Mouse (Mus musculus) hindbrain, embryonic 12.5 days (tissue): ENCODE data around the gene Serpina3m. TPM values are rescaled to one million over a fixed set of nuclear protein-coding genes. Genes with fewer than 3 reads are reported as not detected.
"Not testable (repeated sequence)": the region's sequence is repeated elsewhere in the genome, so short reads cannot be mapped to it uniquely, and the experiment has no call there.

ENCODE experiments used
- ATAC-seq: fragments of 200-750 bp; cut with Nextera tagmentation; 2 replicates; pipeline ENCODE4 v1.8.0; 2017; ENCODE audit warnings: moderate TSS enrichment; ENCODE audit not compliant: low FRiP score
- H3K27ac ChIP-seq: fragments of 300-500 bp; sonication (generic); 2 replicates; pipeline ENCODE4 v1.5.1; 2016; ENCODE audit warnings: mild to moderate bottlenecking
- H3K27me3 ChIP-seq: fragments of 300-500 bp; sonication (generic); 2 replicates; pipeline ENCODE4 v1.6.1; 2016; ENCODE audit warnings: mild to moderate bottlenecking
- H3K36me3 ChIP-seq: fragments of 300-500 bp; sonication (generic); 2 replicates; pipeline ENCODE4 v1.6.1; 2016; ENCODE audit warnings: mild to moderate bottlenecking
- H3K4me1 ChIP-seq: fragments of 300-500 bp; sonication (generic); 2 replicates; pipeline ENCODE4 v1.6.1; 2016
- H3K4me2 ChIP-seq: fragments of 300-500 bp; sonication (generic); replicated peaks from 2 replicates; pipeline ENCODE4 v1.6.1; 2016; ENCODE audit warnings: mild to moderate bottlenecking
- H3K4me3 ChIP-seq: fragments of 300-500 bp; sonication (generic); 2 replicates; pipeline ENCODE4 v1.5.1; 2016; ENCODE audit warnings: mild to moderate bottlenecking
- H3K9ac ChIP-seq: fragments of 300-500 bp; sonication (generic); 2 replicates; pipeline ENCODE4 v1.6.1; 2016; ENCODE audit warnings: mild to moderate bottlenecking, moderate library complexity
- H3K9me3 ChIP-seq: fragments of 300-500 bp; sonication (generic); replicated peaks from 2 replicates; pipeline ENCODE4 v1.6.1; 2016; ENCODE audit warnings: mild to moderate bottlenecking
- WGBS: fragments of 180-500 bp; shearing (Covaris S2); methylation state at CpG from one replicate; pipeline ENCODE4 v1.1.7; 2016; 5-methylcytosine and 5-hydroxymethylcytosine counted together
- polyA plus RNA-seq: library from polyadenylated mRNA; unstranded; fragments of >200 nt; fragmentation: Nextera tagmentation; extraction: Ambion mirVana; gene quantifications from 2 replicates; pipeline ENCODE4 v1.2.1, GENCODE M21; 2016

Serpina3m gene
- polyA plus RNA-seq, 1 experiment from 2014 or later: not detected

DNA sequence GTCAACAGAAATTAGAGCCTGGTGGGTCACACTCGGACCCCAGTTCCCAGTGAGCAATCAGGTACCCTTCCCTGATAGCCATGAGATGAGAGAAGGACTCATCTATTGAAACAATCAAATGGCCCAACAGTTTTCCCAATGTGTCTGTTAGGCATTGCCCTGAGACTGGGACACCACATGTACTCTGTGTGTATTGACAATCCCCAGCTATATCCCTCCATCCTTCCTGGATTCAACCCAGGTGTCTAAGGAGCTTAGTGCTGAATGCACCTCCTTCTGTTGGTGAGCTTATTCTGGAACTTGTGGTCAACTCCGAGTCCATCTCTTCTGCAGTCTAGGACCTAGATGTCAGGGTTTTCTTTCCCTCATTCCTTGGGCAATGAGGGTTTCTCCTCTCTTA lies 8.8 kb downstream of the Serpina3m start:
- Histone ChIP-seq H3K4me3 (no peak overlapping the region), H3K27me3 (no peaks in the 10 kb centered on the region), H3K36me3 (no peaks in the 10 kb centered on the region), H3K27ac (no peak overlapping the region), H3K9ac (no peak overlapping the region), H3K4me1 (no peaks in the 10 kb centered on the region), H3K9me3 (no peaks in the 10 kb centered on the region), H3K4me2 (no peak overlapping the region)
- no peak for ATAC-seq
- 83% methylated on average over 2 of the region's 2 CpGs for WGBS

DNA sequence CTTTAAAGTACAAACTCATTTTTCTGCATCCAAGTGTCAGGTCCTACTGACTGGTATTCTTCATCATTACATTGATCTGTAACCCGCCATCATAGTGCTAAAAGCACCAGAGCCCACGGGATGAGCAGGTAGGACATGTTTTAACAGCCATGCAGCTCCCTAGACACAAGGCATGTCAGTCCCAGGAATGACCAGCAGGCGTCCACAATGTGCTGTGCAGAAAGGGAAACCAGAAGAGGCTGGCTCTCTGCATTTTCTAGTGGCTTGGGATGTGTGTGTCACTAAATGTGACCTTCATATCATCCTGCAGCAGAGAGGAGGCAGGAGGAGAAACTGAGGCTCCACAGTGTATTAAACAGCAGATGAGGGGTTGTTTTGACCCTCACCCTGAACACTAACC lies 13.5 kb downstream of the Serpina3m start:
- not testable (repeated sequence) for H3K9me3 ChIP-seq, ATAC-seq, H3K4me2 ChIP-seq, H3K4me3 ChIP-seq, H3K27me3 ChIP-seq, H3K4me1 ChIP-seq, H3K27ac ChIP-seq, H3K36me3 ChIP-seq, H3K9ac ChIP-seq
- WGBS: 40% methylated on average over 3 of the region's 3 CpGs

DNA sequence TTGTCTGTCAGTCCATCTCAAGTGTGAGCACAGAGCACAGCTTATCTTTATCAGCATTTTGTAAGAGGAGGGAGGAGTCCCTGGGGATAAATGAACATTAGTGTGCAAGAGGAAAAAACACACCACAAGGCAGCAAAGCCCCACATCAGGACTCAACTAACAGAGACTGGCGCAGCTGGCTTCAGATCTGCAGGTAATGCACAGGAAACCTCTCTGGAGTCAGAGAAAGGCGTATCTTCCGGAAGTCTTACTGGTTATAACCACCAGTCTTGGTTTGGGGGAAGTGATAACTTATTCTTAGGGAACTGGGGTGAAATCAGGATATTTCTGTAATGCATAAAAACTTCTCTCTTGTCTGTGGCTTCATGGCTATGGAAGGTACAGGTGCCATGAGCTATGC lies 17.7 kb downstream of the Serpina3m start:
- Histone ChIP-seq H3K9me3 (no peaks in the 10 kb centered on the region), H3K4me2 (no peak overlapping the region), H3K4me3 (no peak overlapping the region), H3K4me1 (no peaks in the 10 kb centered on the region), H3K27ac (no peak overlapping the region), H3K36me3 (no peaks in the 10 kb centered on the region), H3K9ac (no peak overlapping the region), H3K27me3 (no peaks in the 10 kb centered on the region)
- 86% methylated on average over 3 of the region's 3 CpGs for WGBS
- no peak for ATAC-seq

DNA sequence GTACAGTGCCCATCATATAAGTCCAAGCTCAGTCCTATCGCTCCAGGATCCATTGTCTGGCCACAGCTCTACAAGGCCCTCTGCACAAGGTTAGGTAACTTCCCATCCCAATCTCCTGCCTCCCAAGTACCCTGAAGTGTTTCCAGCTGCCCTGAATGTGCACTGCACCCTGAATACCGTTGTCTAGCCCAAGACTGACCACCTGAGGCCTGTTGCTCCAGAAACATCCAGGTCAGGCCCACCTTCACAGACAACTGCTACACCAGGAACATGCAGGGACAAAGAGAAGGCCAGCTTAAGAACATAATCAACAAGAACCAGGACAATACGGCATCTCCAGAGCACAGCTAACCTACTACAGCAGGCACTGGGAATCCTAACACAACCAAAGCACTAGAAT lies 31.7 kb downstream of the Serpina3m start:
- no peak overlapping the region for H3K9ac ChIP-seq
- H3K36me3 ChIP-seq: no peaks in the 10 kb centered on the region
- no peak for ATAC-seq
- no peak overlapping the region for H3K4me2 ChIP-seq
- no peak overlapping the region for H3K27ac ChIP-seq
- 85% methylated on average over 3 of the region's 3 CpGs for WGBS
- H3K4me3 ChIP-seq: no peak overlapping the region
- H3K27me3 ChIP-seq: no peaks in the 10 kb centered on the region
- no peaks in the 10 kb centered on the region for H3K4me1 ChIP-seq
- no peaks in the 10 kb centered on the region for H3K9me3 ChIP-seq

DNA sequence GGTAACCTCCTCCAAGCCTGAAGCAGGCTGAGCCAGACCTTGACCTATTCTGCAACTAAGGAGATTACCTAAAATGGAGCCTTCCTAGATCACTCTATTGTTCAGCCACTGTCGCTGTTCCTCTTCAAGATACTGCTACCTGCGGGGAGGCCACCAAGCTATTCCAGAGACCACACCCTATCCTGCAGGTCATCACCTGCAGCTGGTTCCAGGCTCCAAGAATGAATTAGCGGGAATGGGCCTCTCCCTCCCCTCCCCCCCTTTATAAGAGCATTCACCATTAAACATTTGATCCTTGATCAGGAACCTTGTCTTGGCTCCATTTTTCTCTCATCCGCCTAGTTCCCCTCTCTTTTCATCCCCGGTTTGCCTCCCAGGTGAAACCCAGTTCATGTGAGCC lies 38.9 kb downstream of the Serpina3m start:
- not testable (repeated sequence) for H3K4me2 ChIP-seq, ATAC-seq, H3K4me3 ChIP-seq, H3K4me1 ChIP-seq, H3K36me3 ChIP-seq, H3K27ac ChIP-seq, H3K9me3 ChIP-seq, H3K9ac ChIP-seq, H3K27me3 ChIP-seq
- 69% methylated on average over 5 of the region's 5 CpGs for whole genome bisulfite sequencing

DNA sequence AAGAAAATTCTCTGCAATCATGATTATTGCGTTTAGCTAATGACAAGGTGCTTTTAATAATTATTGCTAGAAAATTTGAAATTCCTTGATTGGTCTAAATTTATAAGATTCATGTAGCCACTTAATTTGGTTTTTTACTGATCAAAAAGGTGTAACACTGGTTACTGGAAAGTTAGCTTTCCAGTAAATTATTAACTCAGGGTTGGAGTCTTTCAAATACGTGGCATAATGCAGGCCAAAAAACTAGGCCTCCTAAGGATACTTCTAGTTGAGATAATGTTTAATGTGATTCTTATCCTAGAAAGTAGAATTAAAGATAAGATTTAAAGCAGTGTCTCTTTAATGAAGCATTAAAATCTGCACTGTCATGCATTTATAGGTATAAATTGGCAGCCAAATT lies 40.1 kb downstream of the Serpina3m start:
- not testable (repeated sequence) for H3K36me3 ChIP-seq, H3K4me2 ChIP-seq, H3K27ac ChIP-seq, H3K4me1 ChIP-seq, H3K4me3 ChIP-seq, H3K27me3 ChIP-seq, H3K9me3 ChIP-seq, H3K9ac ChIP-seq, ATAC-seq
- WGBS: 74% methylated on average over 2 of the region's 2 CpGs

DNA sequence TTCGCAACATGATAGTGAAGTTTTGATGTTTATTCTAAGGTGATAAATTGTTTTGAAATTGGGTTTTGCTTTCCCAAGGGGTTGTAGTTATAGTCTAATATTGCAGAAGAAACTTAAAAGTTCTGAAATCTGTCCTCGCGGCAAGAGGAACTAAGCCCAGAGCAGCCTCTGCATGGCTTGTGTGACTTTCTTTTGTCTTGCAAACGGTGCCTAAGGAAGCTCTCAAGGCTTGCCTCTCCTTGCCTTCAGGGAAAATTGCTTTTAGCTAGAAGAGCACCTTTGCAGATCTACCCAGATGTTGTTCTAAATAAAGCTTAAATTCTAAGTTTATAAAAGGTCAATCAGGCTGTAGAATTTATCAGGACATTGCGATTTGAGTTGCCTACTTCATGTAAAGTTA lies 40.5 kb downstream of the Serpina3m start:
- H3K27me3 ChIP-seq, ATAC-seq, H3K4me1 ChIP-seq, H3K36me3 ChIP-seq, H3K27ac ChIP-seq, H3K4me3 ChIP-seq, H3K4me2 ChIP-seq, H3K9me3 ChIP-seq, H3K9ac ChIP-seq: not testable (repeated sequence)
- WGBS: 49% methylated on average over 5 of the region's 5 CpGs

DNA sequence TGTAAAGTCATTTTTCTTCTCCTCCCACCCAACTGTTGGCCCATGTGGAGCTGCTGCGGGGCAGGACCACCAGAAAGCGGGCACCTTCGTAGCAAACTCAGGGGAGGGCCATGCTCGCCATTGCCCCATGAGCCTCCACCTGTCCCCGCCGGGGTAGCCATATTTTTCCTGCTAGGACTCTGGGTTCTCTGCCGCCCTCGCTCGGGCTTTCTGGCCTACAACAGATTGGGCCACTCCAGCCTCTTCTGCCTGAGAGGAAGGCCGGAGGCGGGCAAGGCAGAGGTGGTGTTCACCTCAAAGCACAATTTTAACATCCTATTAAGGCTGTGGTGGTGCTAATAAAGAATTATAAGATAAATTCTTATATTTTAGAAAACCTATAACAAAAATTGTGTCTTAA lies 41.6 kb downstream of the Serpina3m start:
- H3K4me1 ChIP-seq: no peaks in the 10 kb centered on the region
- no peak for ATAC-seq
- WGBS: 97% methylated on average over 11 of the region's 11 CpGs
- no peak overlapping the region for H3K4me3 ChIP-seq
- H3K27ac ChIP-seq: no peak overlapping the region
- H3K36me3 ChIP-seq: no peaks in the 10 kb centered on the region
- no peak overlapping the region for H3K4me2 ChIP-seq
- H3K9me3 ChIP-seq: 0 out of 2 replicates have a peak, but pooled peaks cover 6% of the 10 kb centered on the region
- H3K27me3 ChIP-seq: no peaks in the 10 kb centered on the region
- H3K9ac ChIP-seq: no peak overlapping the region

DNA sequence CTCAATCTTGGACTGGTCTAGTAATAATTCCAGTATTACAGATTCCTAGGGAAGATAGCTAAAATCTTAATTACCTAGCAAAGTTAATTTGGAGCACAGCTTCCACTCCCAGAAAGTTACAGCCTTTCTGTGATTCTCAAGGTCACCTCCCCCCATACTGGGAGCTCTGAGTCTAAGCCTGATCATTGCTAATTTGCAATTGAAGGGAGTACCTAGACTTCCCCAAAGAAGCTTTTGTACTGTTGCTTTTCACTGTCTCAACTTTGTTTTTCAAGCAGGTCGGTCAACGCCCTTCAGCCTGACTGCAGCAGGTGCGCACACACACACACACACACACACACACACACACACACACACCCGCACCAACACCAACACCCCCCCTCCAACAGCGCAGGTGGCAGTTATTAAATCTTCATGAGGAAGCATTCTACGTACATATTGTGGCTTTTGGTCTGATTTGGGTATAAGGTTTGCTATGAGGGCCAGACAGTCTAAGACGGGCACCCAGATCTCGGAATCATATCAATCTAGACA lies 42.9 kb downstream of the Serpina3m start:
- not testable (repeated sequence) for H3K27me3 ChIP-seq, ATAC-seq, H3K4me3 ChIP-seq, H3K4me1 ChIP-seq, H3K9me3 ChIP-seq, H3K36me3 ChIP-seq, H3K4me2 ChIP-seq, H3K9ac ChIP-seq, H3K27ac ChIP-seq
- 88% methylated on average over 8 of the region's 8 CpGs for WGBS

DNA sequence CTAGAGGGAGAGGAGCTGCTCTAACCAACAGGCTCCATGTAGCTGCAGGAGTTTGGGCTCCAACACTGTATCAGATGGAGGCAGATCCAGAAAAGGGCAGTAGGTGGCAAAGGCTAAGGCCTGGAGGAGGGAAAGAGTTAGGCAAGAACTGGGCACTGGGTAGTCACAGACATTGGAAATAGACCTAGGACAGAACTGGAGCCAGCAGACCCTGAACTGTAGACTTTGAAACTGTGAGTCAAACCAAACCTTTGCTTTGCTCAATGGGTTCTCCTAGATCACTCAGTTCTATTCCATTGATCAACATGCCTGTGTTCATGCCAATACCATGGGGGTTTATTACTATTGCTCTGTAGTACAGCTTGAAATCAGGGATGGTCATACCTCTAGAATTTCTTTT lies 47.7 kb downstream of the Serpina3m start:
- not testable (repeated sequence) for H3K9ac ChIP-seq, H3K9me3 ChIP-seq, H3K4me1 ChIP-seq, H3K36me3 ChIP-seq, H3K4me2 ChIP-seq, H3K4me3 ChIP-seq, ATAC-seq, H3K27ac ChIP-seq, H3K27me3 ChIP-seq

DNA sequence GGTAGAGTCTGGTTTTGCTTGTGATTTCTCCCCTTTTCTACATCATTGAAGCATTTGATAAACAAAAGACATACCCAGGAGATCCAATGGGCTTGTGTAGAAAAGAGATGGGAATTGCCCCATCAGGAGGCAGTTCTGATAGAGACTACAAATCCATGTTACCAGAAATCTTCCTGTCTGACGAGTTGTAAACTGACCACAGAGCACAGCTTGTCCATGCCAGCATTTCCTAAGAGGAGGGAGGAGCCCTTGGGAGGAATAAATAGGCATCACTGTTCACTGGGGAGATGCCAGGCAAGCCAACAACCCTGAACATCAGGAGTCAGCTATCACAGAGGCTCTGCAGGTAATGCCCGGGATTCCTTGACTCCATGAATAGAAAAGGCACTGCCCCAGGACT lies 48.6 kb downstream of the Serpina3m start:
- not testable (repeated sequence) for ATAC-seq, H3K4me1 ChIP-seq, H3K27me3 ChIP-seq, H3K4me3 ChIP-seq, H3K9ac ChIP-seq, H3K4me2 ChIP-seq, H3K9me3 ChIP-seq, H3K36me3 ChIP-seq, H3K27ac ChIP-seq
- 58% methylated on average over 2 of the region's 2 CpGs for WGBS

DNA sequence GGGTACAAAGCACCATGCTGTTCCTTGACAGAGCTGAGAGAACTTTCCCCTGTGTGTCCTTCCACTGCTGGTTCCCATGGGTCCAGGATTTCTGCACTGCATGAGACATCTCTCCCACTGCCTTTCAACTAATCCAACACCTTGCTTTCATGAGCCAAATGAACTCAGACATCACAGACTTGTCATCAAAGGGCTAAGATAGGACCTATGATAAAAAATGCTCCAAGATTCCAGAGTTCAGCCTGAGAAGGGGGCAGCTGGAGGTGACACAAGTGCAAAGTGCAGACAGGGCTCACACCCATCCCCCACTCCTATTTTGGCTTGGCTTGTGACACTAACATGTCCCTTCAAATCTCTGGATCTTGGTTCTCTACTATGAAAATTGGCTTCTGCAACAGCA lies 50.2 kb downstream of the Serpina3m start:
- no peaks in the 10 kb centered on the region for H3K4me1 ChIP-seq
- H3K27ac ChIP-seq: no peak overlapping the region
- ATAC-seq: no peak
- no peak overlapping the region for H3K4me2 ChIP-seq
- H3K9me3 ChIP-seq: no peaks in the 10 kb centered on the region
- no peak overlapping the region for H3K9ac ChIP-seq
- no peaks in the 10 kb centered on the region for H3K36me3 ChIP-seq
- H3K4me3 ChIP-seq: no peak overlapping the region
- H3K27me3 ChIP-seq: no peaks in the 10 kb centered on the region

DNA sequence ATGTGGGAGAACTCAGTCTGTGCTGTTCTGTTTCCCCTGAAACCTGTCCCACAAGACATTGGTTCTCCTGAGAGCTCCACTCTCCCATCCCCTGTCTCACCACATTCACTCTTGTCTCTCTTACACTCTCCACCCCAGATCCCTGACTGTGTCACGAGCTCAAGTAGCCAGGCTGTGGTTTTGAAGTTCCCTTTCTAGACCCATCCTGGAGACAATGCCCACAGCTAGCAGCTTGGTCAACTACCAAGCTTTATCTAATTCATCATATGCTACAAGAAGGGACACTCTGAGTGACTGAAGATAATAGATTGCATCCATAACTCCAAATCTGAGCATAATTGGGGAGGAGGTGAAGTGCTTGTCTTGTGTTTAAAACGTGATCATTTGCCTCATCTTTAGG lies 52.8 kb downstream of the Serpina3m start:
- not testable (repeated sequence) for H3K27me3 ChIP-seq, H3K36me3 ChIP-seq, H3K4me2 ChIP-seq, H3K4me1 ChIP-seq, H3K9ac ChIP-seq, H3K27ac ChIP-seq, H3K9me3 ChIP-seq, H3K4me3 ChIP-seq, ATAC-seq
- WGBS: 69% methylated on average over 2 of the region's 2 CpGs

DNA sequence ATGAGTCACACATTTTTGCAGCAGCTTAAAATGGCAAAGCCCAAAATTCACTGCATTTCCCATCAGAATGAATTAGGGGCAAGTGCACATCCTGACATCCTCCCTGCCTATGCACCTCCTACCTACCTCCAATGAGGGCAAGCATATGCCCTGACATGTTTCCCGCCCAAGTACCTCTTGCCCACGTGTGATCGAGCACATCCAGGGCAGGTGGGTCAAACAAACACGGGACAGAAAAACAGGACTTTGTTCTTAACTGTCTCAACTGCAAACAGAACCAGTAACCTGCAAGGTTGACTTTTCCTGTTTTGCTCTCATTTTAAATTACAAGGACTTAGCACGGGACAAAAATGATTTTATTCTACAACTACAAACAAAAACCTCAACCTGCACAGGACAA lies 65.7 kb downstream of the Serpina3m start:
- no peaks in the 10 kb centered on the region for H3K4me1 ChIP-seq
- no peak for ATAC-seq
- H3K36me3 ChIP-seq: no peaks in the 10 kb centered on the region
- H3K27me3 ChIP-seq: no peaks in the 10 kb centered on the region
- WGBS: 83% methylated on average over 5 of the region's 5 CpGs
- no peaks in the 10 kb centered on the region for H3K9me3 ChIP-seq
- no peak overlapping the region for H3K4me3 ChIP-seq
- H3K9ac ChIP-seq: no peak overlapping the region
- H3K4me2 ChIP-seq: no peak overlapping the region
- no peak overlapping the region for H3K27ac ChIP-seq
